Mouse (Mus musculus) brain, embryonic 18.5 days (tissue): ENCODE results near the gene Suds3.

Experiments
- DNase-seq: peaks from one replicate; pipeline ENCODE4 v3.0.0-alpha.2; 2012; ENCODE audit warnings: low read depth, low spot score

The Suds3 gene

GRCm38 (mm10) chr5:117045101-117045500, 70.8 kb downstream of the Suds3 start:
- DNase-seq: no peak

- DNase-seq: no peak
Measured at GRCm38 (mm10) chr5:117042661-117043060, 73.3 kb downstream of the Suds3 start.
